Mouse (Mus musculus) erythroblast, embryonic 14.5 days (primary cell): ENCODE results near the gene Chchd3.

Experiments used
- GATA1 ChIP-seq: IDR thresholded peaks from 2 replicates; pipeline ENCODE4 v1.6.1; 2012; ENCODE audit warnings: low read length, inconsistent platforms, mixed read lengths
- TAL1 ChIP-seq: IDR thresholded peaks from 3 replicates; pipeline ENCODE4 v1.6.1; 2012; ENCODE audit warnings: low read length, inconsistent platforms, mixed read lengths

DNA sequence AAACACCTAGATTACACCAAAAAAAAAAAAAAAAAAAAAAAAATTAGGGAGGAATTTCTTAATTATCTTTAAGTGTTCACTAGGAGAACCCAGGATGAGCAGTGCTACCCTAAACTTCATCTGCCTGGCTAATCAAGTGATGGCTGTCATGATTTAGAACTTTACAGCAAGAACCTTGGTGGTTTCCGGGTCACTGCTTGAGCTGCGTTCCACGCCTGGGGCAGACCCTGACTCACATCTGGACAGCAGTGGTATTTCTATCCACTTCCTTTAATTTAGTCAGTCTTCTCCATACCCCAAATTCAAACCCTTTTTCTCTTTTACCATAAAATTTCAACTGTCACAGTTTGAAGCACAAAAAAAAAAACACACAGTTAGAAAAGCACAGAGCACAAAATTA, 98.0 kb downstream of the Chchd3 start:
- TF ChIP-seq TAL1 (no peak), GATA1 (no peak)
